Comparison of ENCODE assay signal across 11 mouse cellular contexts in genomic region chr7:123850272-123851197, GRCm38 (mm10).
DNase-seq lines count a peak whose midpoint lies in the region; ATAC-seq and TF ChIP-seq lines count a peak whose summit lies in the region.
"Had no signal": no experiment of that assay in that cellular context is flagged by ENCODE, and none has a peak within 500 bp of the region (broad histone marks: within the 10 kb centered on the region; RNA-seq: fewer than 3 reads in every experiment).

No protein-coding gene starts in this region.

- TF ChIP-seq EP300 in heart, adult 2 months (IDR thresholded peaks at IDR 0.05; ENCODE audit: insufficient read depth, low read depth, low read length), result no peak

- no peak for DNase-seq in heart, adult 2 months
- peak; percentile 57 for DNase-seq in left cerebral cortex, postnatal 4 days
- no peak for DNase-seq in left cerebral cortex, postnatal 10 days (ENCODE audit: extremely low spot score in 1 of 2, low spot score in 2 of 2)
- peak; percentile 3 for DNase-seq in NIH3T3 (ENCODE audit: low read depth)
- peak; percentile 8 for DNase-seq in forelimb bud, embryonic 11.5 days (ENCODE audit: low read depth, low spot score)
- DNase-seq in urinary bladder, postnatal 25 days (ENCODE audit: low spot score), result no peak
- DNase-seq in left cerebral cortex, adult 8-10 months (ENCODE audit: low spot score in 2 of 2), result no peak

- H3K36me3 ChIP-seq in heart, adult 2 months (ENCODE audit: control insufficient read depth, insufficient read depth, low read length), result no peaks in the 10 kb centered on the region
- no peaks in the 10 kb centered on the region for H3K36me3 ChIP-seq in heart, embryonic 12.5 days
- H3K36me3 ChIP-seq: liver, embryonic 15.5 days; stomach, embryonic 15.5 days had no signal

- H3K9me3 ChIP-seq in heart, embryonic 12.5 days (replicated peaks), result no peaks in the 10 kb centered on the region
- H3K9me3 ChIP-seq: liver, embryonic 15.5 days; stomach, embryonic 15.5 days had no signal

- H3K79me2 ChIP-seq in heart, adult 2 months (replicated peaks; ENCODE audit: control insufficient read depth, insufficient read depth, low read length), result no peaks in the 10 kb centered on the region

- intact Hi-C loops in heart, adult 2 months (cut with DNase I), result no loop called here
- intact Hi-C loops in left cerebral cortex, postnatal 4 days (cut with DNase I), result no loop called here
- intact Hi-C loops in left cerebral cortex, postnatal 10 days (cut with DNase I), result no loop called here

- 66% methylated on average over 10 of the region's 10 CpGs for WGBS in heart, adult 2 months
- WGBS in heart, embryonic 12.5 days, result 67% methylated on average over 10 of the region's 10 CpGs

- TF ChIP-seq POLR2A in heart, adult 2 months (IDR thresholded peaks at IDR 0.05; ENCODE audit: insufficient read depth, low read depth, low read length), result no peak

- H3K4me1 ChIP-seq in heart, adult 2 months (ENCODE audit: control insufficient read depth, insufficient read depth, low read length), result no peaks in the 10 kb centered on the region
- H3K4me1 ChIP-seq in heart, embryonic 12.5 days (replicated peaks), result no peaks in the 10 kb centered on the region
- H3K4me1 ChIP-seq: liver, embryonic 15.5 days; stomach, embryonic 15.5 days had no signal

- no peak overlapping the region for H3K27ac ChIP-seq in heart, adult 2 months
- no peak overlapping the region for H3K27ac ChIP-seq in heart, embryonic 12.5 days (ENCODE audit: poor library complexity, severe bottlenecking)
- H3K27ac ChIP-seq: liver, embryonic 15.5 days; stomach, embryonic 15.5 days had no signal

- H3K9ac ChIP-seq in heart, adult 2 months (ENCODE audit: low read depth, low read length), result no peak overlapping the region
- H3K9ac ChIP-seq in heart, embryonic 12.5 days, result no peak overlapping the region
- H3K9ac ChIP-seq: liver, embryonic 15.5 days; stomach, embryonic 15.5 days had no signal

- H3K4me3 ChIP-seq in heart, adult 2 months, result no peak overlapping the region
- H3K4me3 ChIP-seq in heart, embryonic 12.5 days, result no peak overlapping the region
- H3K4me3 ChIP-seq: liver, embryonic 15.5 days; myocyte; stomach, embryonic 15.5 days had no signal

- ATAC-seq in heart, embryonic 12.5 days (ENCODE audit: insufficient number of reproducible peaks, low FRiP score), result no peak

- H3K27me3 ChIP-seq in heart, adult 2 months (ENCODE audit: control insufficient read depth, insufficient read depth, low read length), result no peaks in the 10 kb centered on the region
- H3K27me3 ChIP-seq in heart, embryonic 12.5 days (replicated peaks), result no peaks in the 10 kb centered on the region
- H3K27me3 ChIP-seq: liver, embryonic 15.5 days; stomach, embryonic 15.5 days had no signal

- H3K4me2 ChIP-seq in heart, embryonic 12.5 days, result no peak overlapping the region
- H3K4me2 ChIP-seq: liver, embryonic 15.5 days; stomach, embryonic 15.5 days had no signal

- TF ChIP-seq CTCF in heart, adult 2 months (IDR thresholded peaks at IDR 0.05), result peak; percentile 38

Comparison
In these comparisons a context has a peak if more than half of its experiments do, and no peak if none do; other contexts are left out.
1. DNase-seq: peak in left cerebral cortex, postnatal 4 days (single experiment), NIH3T3 (single experiment) and forelimb bud, embryonic 11.5 days (single experiment); none in heart, adult 2 months (0 of 2), left cerebral cortex, postnatal 10 days (0 of 2), urinary bladder, postnatal 25 days (single experiment) and left cerebral cortex, adult 8-10 months (0 of 2).